Mouse (Mus musculus): ENCODE data around the gene Nol4l.

Gene Nol4l

DNA sequence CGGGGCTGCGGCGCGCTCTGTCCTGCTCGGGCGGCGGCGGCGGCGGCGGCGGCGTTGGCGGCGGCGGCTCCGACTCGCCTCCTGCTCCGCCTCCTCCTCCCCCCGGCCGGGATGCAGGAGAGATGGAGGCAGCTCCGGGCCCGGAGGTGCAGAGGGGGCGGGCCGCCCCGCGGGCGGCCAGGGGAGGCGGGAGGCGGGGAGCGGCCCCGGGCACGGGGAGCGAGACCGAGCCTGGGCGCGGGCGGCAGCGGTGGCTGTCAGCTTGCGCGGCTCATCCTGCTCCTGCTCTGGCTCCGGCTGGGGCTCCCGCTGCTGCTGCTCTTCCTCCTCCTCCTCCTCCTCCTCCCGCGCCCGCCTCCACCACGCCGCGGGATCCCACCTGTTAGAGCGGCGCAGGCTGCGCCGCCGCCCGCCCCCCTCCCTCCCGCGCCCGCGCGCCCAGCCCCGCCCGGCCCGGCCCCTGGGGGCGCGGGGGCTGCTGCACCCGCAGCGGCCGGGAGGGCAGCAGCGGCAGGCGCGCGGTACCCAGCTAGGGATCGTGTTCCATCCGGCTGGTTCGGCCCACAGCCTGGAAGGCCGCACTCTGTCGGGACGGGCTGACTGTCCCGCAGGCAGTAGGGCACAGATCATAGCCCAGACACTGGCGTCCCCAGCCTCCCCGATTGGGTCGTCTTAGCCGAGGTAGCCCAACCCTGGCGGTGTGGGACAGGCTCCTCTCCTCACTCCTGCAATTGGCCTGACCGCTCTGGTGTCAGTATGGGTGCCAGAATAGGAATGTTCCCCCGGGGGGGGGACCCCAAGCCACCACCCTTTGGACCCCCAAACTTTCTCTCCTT, at the start of gene Nol4l:
TSS of gene Nol4l (minus strand) at position 41 of the 836 bp plus-strand sequence.
- DNase-seq, result peak; percentile 49

DNA sequence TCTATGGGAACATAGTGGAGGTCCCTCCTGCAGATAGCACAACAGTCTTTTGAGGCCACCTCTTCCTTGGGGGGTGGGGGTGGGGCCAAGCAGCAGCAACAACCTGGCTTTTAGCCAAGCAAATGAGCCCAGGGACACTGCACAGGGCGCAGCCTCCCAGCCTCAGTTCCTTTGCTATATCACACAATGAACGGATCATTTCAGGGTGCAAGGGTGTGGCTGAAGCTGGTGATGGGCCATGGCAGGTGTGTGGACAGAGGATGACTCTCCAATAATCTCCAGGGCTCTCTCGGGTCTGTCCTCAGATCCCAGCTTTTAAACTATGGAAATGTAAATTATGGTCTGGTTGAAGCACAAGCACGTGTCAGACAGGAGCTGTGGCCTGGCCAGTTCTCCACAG, 47.4 kb upstream of the Nol4l start:
- DNase-seq, result no peak

- no peak for DNase-seq
Measured at GRCm38 (mm10) chr2:153576150-153576549, 46.4 kb upstream of the Nol4l start.

DNA sequence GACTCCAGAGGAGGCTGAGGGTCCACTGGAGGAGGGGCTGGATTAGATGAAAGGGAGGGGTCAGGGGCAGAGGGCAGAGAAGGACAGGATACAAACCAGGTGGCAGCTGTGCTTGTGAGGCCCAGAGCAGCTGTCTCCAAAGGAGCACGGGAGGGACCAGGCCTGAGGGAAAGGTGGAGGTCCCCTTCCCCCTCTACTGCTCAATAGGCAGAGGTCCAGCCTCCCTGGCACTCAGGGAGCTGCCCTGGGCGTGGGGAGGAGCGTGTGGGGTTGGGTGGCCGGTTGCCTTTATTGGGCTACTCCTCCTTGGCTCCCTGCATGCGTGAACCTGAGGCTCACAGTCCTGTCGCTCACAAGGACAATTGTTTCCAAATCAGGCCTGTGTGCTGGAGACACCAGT, 45.8 kb upstream of the Nol4l start:
- no peak for DNase-seq

DNA sequence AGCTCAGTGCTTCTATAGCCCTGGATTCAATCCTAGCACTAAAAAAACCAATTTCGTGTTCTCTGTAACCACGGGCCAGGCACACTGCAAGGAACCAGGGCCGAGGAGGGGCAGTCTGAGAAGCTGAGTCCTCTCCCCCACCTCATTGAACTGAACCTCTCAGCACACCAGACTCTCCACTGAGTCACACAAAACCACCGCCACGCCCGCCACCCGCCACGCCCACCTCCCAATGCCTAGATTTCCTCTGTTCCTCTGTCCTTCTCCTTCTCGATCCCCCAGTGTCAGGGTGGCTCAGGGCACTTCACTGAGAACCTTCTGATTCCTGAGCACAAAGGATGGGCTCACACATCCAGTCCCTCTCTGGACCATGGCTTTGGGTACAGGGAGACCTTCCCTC, 43.3 kb upstream of the Nol4l start:
- no peak for DNase-seq

DNA sequence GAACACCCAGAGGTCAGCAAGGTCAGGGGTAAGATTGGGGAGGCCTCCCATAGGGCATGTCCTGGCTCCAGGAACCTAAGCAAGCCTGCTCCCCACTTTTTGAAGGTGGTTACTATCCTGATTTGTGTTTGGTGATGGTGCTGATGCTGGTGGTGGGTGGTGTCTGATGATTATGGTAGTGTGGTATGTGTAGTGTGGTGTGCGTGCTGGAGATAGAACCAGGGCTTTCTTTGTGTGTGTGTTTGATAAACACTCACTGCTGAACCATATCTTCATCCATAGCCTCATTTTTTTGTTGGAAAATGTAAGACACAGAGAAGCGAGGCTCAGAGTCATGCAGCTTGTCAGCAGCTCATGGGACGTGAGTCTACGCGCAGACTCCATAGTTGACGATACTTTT, 38.8 kb upstream of the Nol4l start:
- DNase-seq, result no peak

DNA sequence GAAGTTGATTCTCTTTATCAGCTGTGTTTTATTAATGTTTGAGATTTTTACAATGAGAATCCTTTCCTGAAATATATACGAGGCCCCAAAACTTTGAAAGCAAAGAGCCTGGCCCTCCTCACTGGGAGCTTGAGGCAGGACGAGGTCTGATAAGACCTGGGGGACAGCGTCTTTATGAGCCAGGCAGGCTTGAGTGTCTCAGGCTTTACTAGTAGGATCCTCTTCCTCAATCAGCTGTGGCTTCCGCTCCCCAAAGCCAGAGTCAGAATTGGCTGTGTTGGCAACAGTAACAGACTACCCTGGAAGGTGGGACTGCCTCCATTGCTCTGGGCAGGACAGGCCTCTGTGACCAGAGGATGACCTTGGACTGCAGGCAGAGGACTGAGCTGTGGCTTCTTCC, 38.2 kb upstream of the Nol4l start:
- no peak for DNase-seq

- DNase-seq, result no peak
Measured at GRCm38 (mm10) chr2:153564343-153564742, 34.6 kb upstream of the Nol4l start.

DNA sequence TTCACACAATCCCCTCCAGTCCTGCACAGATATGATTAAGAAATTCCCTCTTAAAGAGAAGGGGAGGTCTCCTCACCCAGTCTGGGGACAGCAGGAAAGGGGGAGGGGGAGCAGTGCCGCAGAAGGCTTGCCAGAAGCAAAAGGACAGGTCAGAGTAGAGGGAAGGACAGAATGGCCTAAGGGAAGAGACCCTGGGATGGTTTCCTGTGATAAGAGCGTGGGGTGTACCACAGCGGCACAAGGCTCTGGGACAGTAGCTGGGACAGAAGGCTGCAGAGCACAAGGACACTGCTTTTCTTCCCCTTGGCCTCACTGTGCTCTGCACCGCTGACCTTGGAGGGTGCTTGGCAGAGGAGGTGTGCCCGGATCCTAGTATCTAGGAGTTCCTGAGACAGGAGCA, 31.8 kb upstream of the Nol4l start:
- DNase-seq, result no peak

DNA sequence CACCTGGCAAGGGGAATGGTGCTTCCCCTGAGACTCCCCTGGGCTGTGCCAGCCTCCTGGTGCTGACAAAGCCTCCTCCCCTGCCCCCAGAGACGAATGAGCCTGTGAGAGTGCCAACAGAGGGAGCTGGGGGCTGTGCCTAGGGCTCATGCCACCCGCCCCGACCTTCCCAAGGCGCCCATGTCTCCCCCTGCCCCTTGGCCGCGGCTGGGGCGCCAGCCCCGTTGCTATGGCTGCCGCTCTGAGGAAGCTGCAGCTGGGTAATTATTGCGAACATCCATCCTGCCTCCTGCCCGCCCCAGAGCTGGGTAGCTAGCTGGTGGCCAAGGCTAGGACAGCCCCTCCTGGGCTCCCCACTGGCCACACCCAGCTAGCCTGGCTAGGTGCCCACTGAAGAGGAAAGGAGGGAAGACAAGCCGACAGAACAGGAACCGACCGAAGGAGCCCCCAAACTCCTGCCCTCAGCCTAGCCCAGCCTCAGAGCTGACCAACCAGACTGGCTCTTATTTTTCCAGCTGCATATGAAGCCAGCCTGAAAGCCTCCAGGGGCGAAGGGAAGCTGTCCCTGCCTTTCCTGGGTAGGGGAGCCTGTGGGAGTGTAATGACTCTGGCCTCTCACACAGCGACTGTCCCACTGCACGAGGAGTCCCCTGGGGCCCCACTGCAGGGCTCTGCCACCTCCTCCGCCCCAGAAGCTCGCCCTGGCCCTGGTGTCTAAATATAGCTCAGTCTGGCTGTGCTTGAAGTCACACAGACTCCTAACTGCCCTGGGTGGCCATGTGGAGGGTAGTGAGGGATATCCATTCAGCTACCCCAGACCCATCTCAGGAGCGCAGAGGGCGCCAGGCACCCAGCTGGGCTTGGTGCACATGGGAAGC, 31.1 kb upstream of the Nol4l start:
- peak; percentile 41 for DNase-seq

- DNase-seq, result no peak
Measured at GRCm38 (mm10) chr2:153559613-153560152, 29.9 kb upstream of the Nol4l start.

DNA sequence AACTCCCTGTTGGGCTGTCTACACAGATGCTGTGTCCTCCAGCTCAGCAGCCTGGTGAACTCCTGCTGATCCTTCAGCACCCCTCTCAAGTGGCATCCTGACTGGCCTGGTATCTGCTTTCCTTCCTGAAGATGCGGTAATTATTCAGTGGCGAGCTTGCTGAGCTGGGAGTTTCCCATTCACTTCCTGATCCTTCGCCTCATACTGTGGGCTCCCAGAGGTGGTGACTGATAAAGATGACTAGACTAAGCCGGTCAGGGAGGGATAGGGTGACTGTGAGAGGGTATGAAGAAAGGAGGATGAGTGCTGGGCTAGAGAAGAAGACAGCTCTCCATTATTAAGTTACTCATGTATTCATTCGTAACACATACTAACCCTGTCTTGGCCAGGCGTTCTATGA, 28.7 kb upstream of the Nol4l start:
- no peak for DNase-seq

GRCm38 (mm10) chr2:153557259-153557658, 27.5 kb upstream of the Nol4l start:
- no peak for DNase-seq

GRCm38 (mm10) chr2:153556208-153556607, 26.4 kb upstream of the Nol4l start:
- no peak for DNase-seq

GRCm38 (mm10) chr2:153554543-153554942, 24.8 kb upstream of the Nol4l start:
- no peak for DNase-seq

GRCm38 (mm10) chr2:153549486-153549885, 19.7 kb upstream of the Nol4l start:
- no peak for DNase-seq

DNA sequence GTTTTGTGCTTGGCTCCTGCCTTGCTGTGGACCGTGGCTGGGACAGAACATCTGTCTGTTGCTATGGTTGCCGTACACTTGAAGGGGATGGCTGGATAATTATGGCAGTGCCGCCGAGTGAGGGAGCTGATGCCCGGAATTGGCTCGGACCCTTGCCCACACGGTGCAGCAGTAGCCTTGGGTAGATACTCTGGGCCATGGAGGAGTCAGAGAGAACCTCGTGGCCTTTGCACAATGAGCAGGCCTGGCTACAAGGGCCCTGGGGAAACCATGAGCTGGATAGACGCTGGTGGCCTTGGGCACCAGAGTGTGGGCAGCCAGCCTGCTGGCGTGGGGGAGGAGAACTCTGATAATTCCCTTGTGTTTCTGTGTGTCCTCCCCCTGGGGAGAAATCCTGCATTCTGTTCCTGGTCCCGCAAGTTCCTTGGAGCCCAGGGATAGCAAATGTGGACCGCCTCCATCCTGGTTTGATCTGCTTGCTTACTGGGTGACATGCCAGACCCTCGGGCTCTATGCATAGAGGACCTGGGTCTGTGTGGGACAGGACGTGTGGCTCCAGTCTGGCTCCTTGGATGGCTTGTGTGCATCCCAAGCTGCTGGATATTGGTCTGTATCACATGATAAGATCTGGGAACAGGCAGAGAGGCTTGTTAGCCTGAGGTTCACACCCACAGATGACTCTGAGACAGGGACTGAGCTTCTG, 18.6 kb upstream of the Nol4l start:
- no peak for DNase-seq

- no peak for DNase-seq
Measured at GRCm38 (mm10) chr2:153547633-153548032, 17.9 kb upstream of the Nol4l start.

DNA sequence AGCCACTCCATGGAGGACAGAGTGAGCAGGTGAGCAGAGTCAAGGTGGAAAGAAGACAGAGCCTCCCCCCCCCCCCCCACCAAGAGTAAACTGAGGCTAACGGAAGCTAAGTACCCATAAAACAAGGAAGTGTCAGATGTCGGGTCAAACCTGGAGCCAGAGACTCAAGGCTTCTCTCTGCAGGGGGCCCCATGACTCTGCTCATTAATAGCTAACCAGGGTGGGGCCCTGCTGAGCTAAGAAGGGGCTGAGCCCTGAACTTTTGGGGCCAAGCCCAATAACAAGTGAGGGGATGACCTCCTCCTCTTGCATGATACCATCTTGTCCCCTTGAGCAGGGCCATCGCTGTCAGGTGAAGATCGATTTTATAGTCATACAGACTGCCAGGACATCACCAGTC, 17.2 kb upstream of the Nol4l start:
- DNase-seq, result no peak

- peak; percentile 70 for DNase-seq
Measured at GRCm38 (mm10) chr2:153546471-153546870, 16.7 kb upstream of the Nol4l start.

DNA sequence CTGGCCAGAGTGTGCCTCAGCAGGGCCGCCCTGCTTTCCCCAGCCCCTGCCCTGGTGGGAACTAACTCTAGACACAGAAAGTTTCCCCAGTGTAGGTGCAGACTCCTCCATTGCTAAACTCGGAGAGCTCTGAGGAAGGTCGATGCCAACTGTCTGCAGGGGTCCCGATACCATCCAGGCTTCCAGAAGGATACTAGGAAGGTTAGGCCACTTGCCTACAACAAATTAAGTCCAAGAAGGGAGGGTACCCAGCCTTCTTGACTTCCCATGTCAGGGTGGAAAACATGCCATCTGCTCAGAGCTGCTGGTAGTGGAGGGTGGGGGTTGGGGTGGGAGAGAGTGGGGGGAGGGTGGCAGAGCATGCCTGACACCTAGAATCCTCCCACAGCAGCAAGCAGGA, 15.0 kb upstream of the Nol4l start:
- DNase-seq, result no peak

GRCm38 (mm10) chr2:153543911-153544730, 14.3 kb upstream of the Nol4l start:
- no peak for DNase-seq
